Mouse (Mus musculus) neural tube, embryonic 14.5 days (tissue): ENCODE results near the gene Emilin3. TPM values are rescaled to one million over a fixed set of nuclear protein-coding genes. Genes with fewer than 3 reads are reported as not detected.

ENCODE experiments used
- ATAC-seq: fragments of 200-750 bp; cut with Nextera tagmentation; 2 replicates; pipeline ENCODE4 v1.8.0; 2017; ENCODE audit warnings: low read depth, mild to moderate bottlenecking, moderate TSS enrichment, moderate library complexity
- H3K27ac ChIP-seq: fragments of 300-500 bp; sonication (generic); 2 replicates; pipeline ENCODE4 v1.5.1; 2014; ENCODE audit warnings: low read depth, mild to moderate bottlenecking, control low read depth, low read length, moderate library complexity, mixed read lengths
- H3K27me3 ChIP-seq: fragments of 300-500 bp; sonication (generic); 2 replicates; pipeline ENCODE4 v1.6.1; 2014; ENCODE audit warnings: low read length; ENCODE audit not compliant: control insufficient read depth, insufficient read depth
- H3K36me3 ChIP-seq: fragments of 300-500 bp; sonication (generic); 2 replicates; pipeline ENCODE4 v1.6.1; 2014; ENCODE audit warnings: low read length, mixed read lengths; ENCODE audit not compliant: control insufficient read depth, insufficient read depth
- H3K4me1 ChIP-seq: fragments of 300-500 bp; sonication (generic); 2 replicates; pipeline ENCODE4 v1.6.1; 2014; ENCODE audit warnings: low read length; ENCODE audit not compliant: control insufficient read depth, insufficient read depth
- H3K4me2 ChIP-seq: fragments of 300-500 bp; sonication (generic); 2 replicates; pipeline ENCODE4 v1.6.1; 2014; ENCODE audit warnings: mild to moderate bottlenecking, low read depth, low read length, control low read depth
- H3K4me3 ChIP-seq: fragments of 300-500 bp; sonication (generic); 2 replicates; pipeline ENCODE4 v1.5.1; 2014; ENCODE audit warnings: low read depth, low read length, control low read depth, mixed read lengths
- H3K9ac ChIP-seq: fragments of 300-500 bp; sonication (generic); replicated peaks from 2 replicates; pipeline ENCODE4 v1.6.1; 2014; ENCODE audit warnings: low read depth, mild to moderate bottlenecking, control low read depth, low read length, mixed read lengths
- H3K9me3 ChIP-seq: fragments of 300-500 bp; sonication (generic); 2 replicates; pipeline ENCODE4 v1.6.1; 2016; ENCODE audit warnings: low read length; ENCODE audit not compliant: control insufficient read depth
- WGBS: fragments of 180-500 bp; shearing (Covaris S2); extraction: QIAGEN DNeasy Blood & Tissue Kit; methylation state at CpG from one replicate; pipeline ENCODE4 v1.1.7; 2014; 5-methylcytosine and 5-hydroxymethylcytosine counted together
- polyA plus RNA-seq: library from polyadenylated mRNA; unstranded; fragments of >200 nt; fragmentation: Nextera tagmentation; extraction: Ambion mirVana; gene quantifications from 2 replicates; pipeline ENCODE4 v1.2.1, GENCODE M21; 2014

The Emilin3 gene
- polyA plus RNA-seq, 1 experiment from 2014 or later = 0.11 TPM

DNA sequence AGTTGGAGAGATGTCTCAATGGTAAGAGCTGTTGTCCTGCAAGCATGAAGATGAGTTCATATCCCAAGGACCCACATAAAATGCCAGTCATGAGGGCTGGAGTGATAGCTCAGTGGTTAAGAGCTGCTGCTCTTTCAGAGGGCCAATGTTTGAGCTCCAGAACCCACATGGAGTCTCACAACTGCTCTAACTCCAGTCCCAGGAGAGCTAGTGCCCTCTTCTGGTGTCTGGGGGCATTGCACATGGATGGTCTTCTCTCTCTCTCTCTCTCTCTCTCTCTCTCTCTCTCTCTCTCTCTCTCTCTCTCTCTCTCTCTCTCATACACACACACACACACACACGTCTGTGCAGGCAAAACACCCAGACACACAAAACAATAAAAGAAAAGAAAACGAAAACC lies 27.3 kb downstream of the Emilin3 start:
- Histone ChIP-seq H3K4me2 (no peak overlapping the region), H3K9ac (no peak overlapping the region), H3K36me3 (no peaks in the 10 kb centered on the region), H3K27me3 (no peaks in the 10 kb centered on the region), H3K27ac (no peak overlapping the region), H3K4me1 (peaks cover 3% of the 10 kb centered on the region; the same call in 1 of the 2 replicates), H3K4me3 (no peak overlapping the region), H3K9me3 (no peaks in the 10 kb centered on the region)
- ATAC-seq = no peak
- 28% methylated on average over 2 of the region's 2 CpGs for WGBS

DNA sequence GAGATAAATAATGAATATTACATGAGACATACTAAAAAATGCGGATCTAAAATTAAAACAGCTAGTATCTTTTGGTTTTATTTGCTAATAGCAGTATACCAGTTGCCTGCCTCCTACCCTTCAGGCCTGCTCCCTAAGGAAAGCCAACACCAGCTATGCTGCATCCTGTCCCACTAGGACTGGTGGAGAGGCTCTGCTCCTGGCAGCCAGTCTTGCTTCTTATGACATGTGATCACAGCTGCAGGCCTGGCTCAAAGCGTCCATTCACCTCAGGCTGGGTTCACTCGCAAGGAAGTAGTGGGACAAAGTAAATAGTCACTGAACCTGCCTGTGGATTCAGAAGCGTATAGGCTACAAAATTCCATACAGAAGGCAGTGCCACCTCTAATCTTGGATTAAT lies 28.2 kb downstream of the Emilin3 start:
- WGBS = 80% methylated on average over 4 of the region's 4 CpGs
- Histone ChIP-seq H3K4me3 (no peak overlapping the region), H3K27ac (no peak overlapping the region), H3K27me3 (no peaks in the 10 kb centered on the region), H3K36me3 (no peaks in the 10 kb centered on the region), H3K9me3 (no peaks in the 10 kb centered on the region), H3K4me2 (no peak overlapping the region), H3K9ac (no peak overlapping the region), H3K4me1 (peaks cover 3% of the 10 kb centered on the region; the same call in 1 of the 2 replicates)
- ATAC-seq = no peak

DNA sequence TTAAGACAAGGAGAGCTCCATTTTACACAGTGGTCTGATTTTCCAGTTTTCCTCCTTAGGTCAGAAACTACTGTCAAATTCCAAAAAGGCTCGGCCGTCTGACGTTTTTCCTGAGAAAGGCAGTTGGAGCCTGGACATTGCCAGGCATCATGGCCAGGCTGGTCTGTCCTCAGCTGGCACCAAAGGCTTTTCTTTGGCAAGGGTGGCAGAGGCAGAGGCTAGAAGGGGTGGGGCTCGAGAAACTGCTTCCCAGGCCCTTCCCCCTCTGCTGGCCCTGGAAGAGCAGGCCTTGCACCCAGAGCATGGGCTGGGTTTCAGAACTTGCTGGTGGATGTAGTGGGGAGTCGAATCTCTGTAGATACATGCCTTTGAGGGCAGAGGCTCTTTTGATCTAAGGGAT lies 29.7 kb downstream of the Emilin3 start:
- ATAC-seq = no peak
- no peaks in the 10 kb centered on the region for H3K4me1 ChIP-seq
- H3K4me2 ChIP-seq = no peak overlapping the region
- no peak overlapping the region for H3K27ac ChIP-seq
- H3K27me3 ChIP-seq = no peaks in the 10 kb centered on the region
- no peaks in the 10 kb centered on the region for H3K36me3 ChIP-seq
- WGBS = 79% methylated on average over 5 of the region's 5 CpGs
- no peak overlapping the region for H3K4me3 ChIP-seq
- H3K9ac ChIP-seq = no peak overlapping the region
- no peaks in the 10 kb centered on the region for H3K9me3 ChIP-seq

- no peak overlapping the region for H3K4me3 ChIP-seq
- no peak for ATAC-seq
These were observed 30.5 kb downstream of the Emilin3 start for GRCm38 (mm10) chr2:160881462-160882101.

GRCm38 (mm10) chr2:160880453-160881195 lies 31.5 kb downstream of the Emilin3 start, which contains the start of gene Lpin3:
TSS of gene Lpin3 (plus strand) at chr2:160880670.
- Histone ChIP-seq H3K9me3 (no peaks in the 10 kb centered on the region; the same call in 1 of the 2 replicates), H3K27ac (no peak within 1 kb of the TSS), H3K9ac (no peak within 1 kb of the TSS), H3K27me3 (no peaks in the 10 kb centered on the region), H3K36me3 (no peaks in the 10 kb centered on the region), H3K4me2 (no peak within 1 kb of the TSS), H3K4me1 (no peaks in the 10 kb centered on the region), H3K4me3 (no peak within 1 kb of the TSS)
- WGBS = 67% methylated on average over 13 of the region's 13 CpGs
- ATAC-seq = no peak

More at GRCm38 (mm10) chr2:160881462-160882101, 30.5 kb downstream of the Emilin3 start:
- no peaks in the 10 kb centered on the region for H3K4me1 ChIP-seq
- no peaks in the 10 kb centered on the region for H3K9me3 ChIP-seq
- H3K4me2 ChIP-seq = no peak overlapping the region
- no peaks in the 10 kb centered on the region for H3K27me3 ChIP-seq
- WGBS = 56% methylated on average over 6 of the region's 6 CpGs
- H3K36me3 ChIP-seq = no peaks in the 10 kb centered on the region
- H3K27ac ChIP-seq = no peak overlapping the region
- no peak overlapping the region for H3K9ac ChIP-seq

GRCm38 (mm10) chr2:160876115-160876514 lies 36.0 kb downstream of the Emilin3 start:
- no peak overlapping the region for H3K4me3 ChIP-seq
- H3K4me1 ChIP-seq = 0 out of 2 replicates have a peak, but pooled peaks cover 3% of the 10 kb centered on the region
- no peaks in the 10 kb centered on the region for H3K27me3 ChIP-seq
- no peak overlapping the region for H3K4me2 ChIP-seq
- H3K36me3 ChIP-seq = no peaks in the 10 kb centered on the region
- no peak for ATAC-seq
- H3K9ac ChIP-seq = no peak overlapping the region
- no peak overlapping the region for H3K27ac ChIP-seq
- 87% methylated on average over 4 of the region's 4 CpGs for WGBS
- no peaks in the 10 kb centered on the region; the same call in 1 of the 2 replicates for H3K9me3 ChIP-seq

GRCm38 (mm10) chr2:160874231-160874877 lies 37.8 kb downstream of the Emilin3 start:
- H3K27ac ChIP-seq = no peak overlapping the region
- H3K4me2 ChIP-seq = no peak overlapping the region
- no peaks in the 10 kb centered on the region for H3K36me3 ChIP-seq
- H3K9me3 ChIP-seq = no peaks in the 10 kb centered on the region; the same call in 1 of the 2 replicates
- no peak for ATAC-seq
- WGBS = 88% methylated on average over 5 of the region's 5 CpGs
- 0 out of 2 replicates have a peak, but pooled peaks cover 7% of the 10 kb centered on the region for H3K4me1 ChIP-seq
- no peak overlapping the region for H3K4me3 ChIP-seq
- no peak overlapping the region for H3K9ac ChIP-seq
- H3K27me3 ChIP-seq = no peaks in the 10 kb centered on the region

- WGBS = 1% methylated on average over 38 of the region's 48 CpGs
- H3K9me3 ChIP-seq = no peaks in the 10 kb centered on the region; the same call in 1 of the 2 replicates
- H3K4me3 ChIP-seq = peak within 1 kb of the TSS; percentile 82
- peak within 1 kb of the TSS; percentile 98 for H3K27ac ChIP-seq
- peak; percentile 97 for ATAC-seq
- no peaks in the 10 kb centered on the region for H3K27me3 ChIP-seq
- H3K36me3 ChIP-seq = no peaks in the 10 kb centered on the region
- H3K4me1 ChIP-seq = 0 out of 2 replicates have a peak, but pooled peaks cover 7% of the 10 kb centered on the region
- H3K4me2 ChIP-seq = peak within 1 kb of the TSS; percentile 53
- H3K9ac ChIP-seq = peak within 1 kb of the TSS; percentile 96
These were observed 39.2 kb downstream of the Emilin3 start, which contains the start of gene Zhx3 for GRCm38 (mm10) chr2:160872890-160873382. TSS of gene Zhx3 (minus strand) at chr2:160872998.
